Mouse (Mus musculus) liver, postnatal 0 days (tissue): ENCODE measurements around the gene Dhx34.
A peak's percentile ranks its signal among the peaks of the same experiment; 100 is the strongest.

Experiments used
- CTCF ChIP-seq: sonication (generic); IDR thresholded peaks from 2 replicates; pipeline ENCODE4 v1.5.1; 2016; ENCODE audit warnings: antibody characterized with exemption, low read depth
- EP300 ChIP-seq: IDR thresholded peaks from 2 replicates; pipeline ENCODE4 v1.6.1; 2016; ENCODE audit warnings: antibody characterized with exemption, low read depth, mild to moderate bottlenecking

DNA sequence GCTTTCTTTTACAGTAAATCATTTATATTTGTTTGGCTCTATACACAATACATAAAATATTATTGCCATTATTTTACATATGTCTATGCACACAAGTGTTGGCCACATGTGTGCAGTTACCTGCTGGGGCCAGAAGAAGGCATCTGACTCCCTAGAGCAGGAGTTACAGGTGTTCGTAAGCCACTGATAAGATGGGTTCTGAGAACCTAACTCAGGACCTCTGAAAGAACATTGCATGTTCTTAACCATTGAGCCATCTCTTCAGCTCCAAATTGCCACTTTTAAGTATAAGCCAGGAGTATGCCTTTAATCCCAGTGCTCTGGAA is 19.1 kb upstream of the Dhx34 start:
- TF ChIP-seq CTCF (peak; percentile 26), EP300 (no peak)
